Mouse (Mus musculus) frontal cortex, postnatal 14 days (tissue): ENCODE data around the gene Spata18.

Source experiments
- DNase-seq, 2 experiments: peaks; one replicate each; pipeline ENCODE4 v3.0.0; 2022; ENCODE audit warnings: low spot score in 2 of 2

Gene Spata18

DNA sequence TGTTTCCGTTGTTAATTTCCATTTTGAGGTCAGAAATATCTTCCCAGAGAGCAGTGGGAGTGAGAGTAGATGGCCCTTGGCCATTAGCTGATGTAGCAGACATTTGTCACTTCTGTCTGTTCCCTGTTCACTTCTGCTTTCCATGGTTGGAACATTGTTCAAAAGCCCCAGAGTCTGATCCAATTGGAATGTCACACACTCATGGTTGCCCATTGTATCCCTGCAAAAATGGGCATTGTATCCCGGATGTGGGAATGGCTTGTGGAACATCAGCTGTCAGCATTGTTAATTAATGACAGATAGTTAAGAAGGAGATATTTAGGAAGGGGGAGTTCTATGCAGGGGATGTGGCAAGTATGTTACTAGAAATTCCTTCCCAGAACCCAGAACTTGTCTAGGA is 65.8 kb downstream of the Spata18 start:
- DNase-seq: no peak

DNA sequence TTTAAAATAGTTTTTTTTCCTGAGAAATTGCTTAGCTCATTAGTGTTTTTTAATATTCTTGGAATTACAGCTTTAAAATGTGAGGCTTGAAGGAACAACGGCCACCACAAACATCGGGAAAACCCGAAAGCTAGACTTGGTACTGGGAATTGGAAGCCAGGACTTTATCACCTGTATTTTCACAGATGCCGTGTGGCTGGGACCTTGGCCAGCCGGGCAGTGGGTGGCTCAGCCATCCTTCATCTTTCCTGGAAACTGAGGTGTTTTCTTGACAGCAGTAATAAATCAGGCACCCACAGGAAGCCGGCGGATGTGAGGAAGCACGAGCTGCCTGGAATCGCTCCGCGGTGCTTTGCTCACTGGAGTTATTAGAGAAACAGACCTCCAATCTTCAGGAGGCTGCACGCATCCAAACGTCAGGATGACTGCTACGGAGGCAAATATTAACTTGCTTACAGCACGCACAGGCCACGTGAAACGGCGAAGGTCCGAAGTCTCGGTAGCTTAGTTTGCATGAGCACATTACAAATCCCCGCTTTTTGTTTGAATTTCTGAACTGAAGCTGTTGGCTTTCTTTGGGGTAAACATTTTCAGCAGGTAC is 70.6 kb downstream of the Spata18 start:
- DNase-seq: no peak

DNA sequence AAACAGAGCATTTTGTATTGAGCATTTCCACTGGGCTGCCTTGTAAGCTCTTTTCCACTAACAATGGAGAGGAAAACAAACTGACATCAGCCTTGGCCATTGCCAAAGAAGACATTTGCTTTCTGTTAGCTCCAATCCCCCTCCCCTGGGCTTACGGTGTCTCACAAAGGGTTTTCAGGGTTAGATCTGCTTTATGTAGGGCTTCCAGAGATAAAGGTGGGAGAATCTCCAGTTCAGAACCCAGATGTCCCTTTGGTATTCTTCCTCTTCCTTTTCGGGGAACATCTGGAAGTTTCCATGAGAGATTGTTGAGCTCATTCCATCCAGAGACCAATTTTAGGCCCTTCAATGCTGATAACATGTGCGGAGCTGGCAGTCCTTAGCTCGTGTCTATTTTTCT is 74.8 kb downstream of the Spata18 start:
- no peak for DNase-seq

- no peak for DNase-seq
Observed at GRCm38 (mm10) chr5:73728651-73729050, 77.5 kb downstream of the Spata18 start.
